Mouse (Mus musculus): ENCODE data around the gene Smpd4.

DNA sequence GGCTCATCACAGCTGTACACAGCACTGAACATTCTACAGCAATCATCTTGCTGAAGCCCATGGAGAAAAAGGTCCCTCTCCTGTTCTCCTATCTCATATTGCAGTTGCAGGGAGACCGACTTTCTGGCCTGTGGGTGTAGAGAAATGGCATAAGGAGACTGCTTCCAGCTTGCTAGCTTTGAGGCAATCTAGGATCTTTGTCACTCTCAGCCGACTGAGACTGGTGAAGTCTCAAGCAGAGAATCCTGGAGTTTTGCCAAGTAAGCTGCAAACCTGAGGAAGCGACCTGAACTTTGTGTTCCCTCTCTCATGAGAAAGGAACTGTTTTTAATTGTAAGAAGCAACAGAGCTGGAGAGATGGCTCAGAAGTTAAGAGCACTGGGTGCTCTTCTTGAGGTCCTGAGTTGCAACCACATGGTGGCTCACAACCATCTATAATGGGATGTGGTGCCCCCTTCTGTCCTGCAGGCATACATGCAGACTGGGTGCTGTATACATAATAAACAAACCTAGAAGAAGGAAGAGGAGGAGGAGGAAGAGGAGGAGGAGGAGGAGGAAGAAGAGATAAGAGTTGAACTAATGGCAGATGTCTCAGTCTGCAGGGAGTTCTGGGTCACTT is 18.1 kb upstream of the Smpd4 start:
- TF ChIP-seq CTCF (conservative IDR thresholded peaks at IDR 0.05; ENCODE audit: low read length) = peak; percentile 24
- no peak for TF ChIP-seq NANOG (IDR thresholded peaks at IDR 0.05; ENCODE audit: borderline replicate concordance, low read length)
